Mouse (Mus musculus): ENCODE data around the gene Heatr3. TPM values are rescaled to one million over a fixed set of nuclear protein-coding genes. Genes with fewer than 3 reads are reported as not detected.

Gene Heatr3
- polyA plus RNA-seq, 1 experiment from 2014 or later, result 33.4 TPM

GRCm38 (mm10) chr8:88130754-88131317 is 6.8 kb upstream of the Heatr3 start:
- Histone ChIP-seq H3K27ac (no peak overlapping the region), H3K4me3 (replicated peaks) (no peak overlapping the region), H3K9me3 (replicated peaks) (no peaks in the 10 kb centered on the region), H3K27me3 (no peaks in the 10 kb centered on the region), H3K4me2 (no peak overlapping the region), H3K9ac (no peak overlapping the region), H3K36me3 (peaks cover 72% of the 10 kb centered on the region), H3K4me1 (replicated peaks) (no peaks in the 10 kb centered on the region)
- WGBS (ENCODE audit: insufficient replicate concordance), result 75% methylated on average over 7 of the region's 7 CpGs
- DNase-seq, result no peak
- ATAC-seq (ENCODE audit: low read depth), result no peak

GRCm38 (mm10) chr8:88139256-88139655 is 1.6 kb downstream of the Heatr3 start:
- ATAC-seq (ENCODE audit: low read depth) (no peak), DNase-seq (no peak)
- H3K9me3 ChIP-seq (replicated peaks), result no peaks in the 10 kb centered on the region
- peak overlapping the region; percentile 94; the same call in 1 of the 2 replicates for H3K4me2 ChIP-seq
- no peaks in the 10 kb centered on the region for H3K27me3 ChIP-seq
- H3K27ac ChIP-seq, result no peak overlapping the region
- H3K4me1 ChIP-seq (replicated peaks), result peaks cover 23% of the 10 kb centered on the region
- peak overlapping the region; percentile 10; the same call in 1 of the 2 replicates for H3K4me3 ChIP-seq (replicated peaks)
- H3K36me3 ChIP-seq, result peaks cover 57% of the 10 kb centered on the region
- WGBS (ENCODE audit: insufficient replicate concordance), result 66% methylated on average over 3 of the region's 3 CpGs
- no peak overlapping the region for H3K9ac ChIP-seq

GRCm38 (mm10) chr8:88141629-88142028 is 4.0 kb downstream of the Heatr3 start:
- H3K9ac ChIP-seq, result no peak overlapping the region
- no peaks in the 10 kb centered on the region for H3K27me3 ChIP-seq
- H3K9me3 ChIP-seq (replicated peaks), result no peaks in the 10 kb centered on the region
- H3K4me3 ChIP-seq (replicated peaks), result no peak overlapping the region
- peaks cover 58% of the 10 kb centered on the region for H3K36me3 ChIP-seq
- 80% methylated on average over 3 of the region's 3 CpGs for WGBS (ENCODE audit: insufficient replicate concordance)
- no peak overlapping the region for H3K27ac ChIP-seq
- no peak overlapping the region for H3K4me2 ChIP-seq
- H3K4me1 ChIP-seq (replicated peaks), result peaks cover 23% of the 10 kb centered on the region
- ATAC-seq (ENCODE audit: low read depth) (no peak), DNase-seq (no peak)

- H3K4me2 ChIP-seq, result no peak overlapping the region
- no peak for DNase-seq
- H3K27ac ChIP-seq, result no peak overlapping the region
- H3K36me3 ChIP-seq, result peaks cover 77% of the 10 kb centered on the region
- WGBS (ENCODE audit: insufficient replicate concordance), result 61% methylated on average over 5 of the region's 5 CpGs
- H3K27me3 ChIP-seq, result no peaks in the 10 kb centered on the region
- peaks cover 10% of the 10 kb centered on the region for H3K4me1 ChIP-seq (replicated peaks)
- no peaks in the 10 kb centered on the region for H3K9me3 ChIP-seq (replicated peaks)
- H3K9ac ChIP-seq, result no peak overlapping the region
- no peak for ATAC-seq (ENCODE audit: low read depth)
- no peak overlapping the region for H3K4me3 ChIP-seq (replicated peaks)
Measured at GRCm38 (mm10) chr8:88144041-88144440, 6.4 kb downstream of the Heatr3 start.

GRCm38 (mm10) chr8:88150910-88151371 is 13.3 kb downstream of the Heatr3 start:
- ATAC-seq (ENCODE audit: low read depth), result no peak
- Histone ChIP-seq H3K27me3 (no peaks in the 10 kb centered on the region), H3K9me3 (replicated peaks) (no peaks in the 10 kb centered on the region), H3K9ac (no peak overlapping the region), H3K4me2 (no peak overlapping the region), H3K4me1 (replicated peaks) (no peaks in the 10 kb centered on the region), H3K36me3 (peaks cover 85% of the 10 kb centered on the region), H3K27ac (no peak overlapping the region), H3K4me3 (replicated peaks) (no peak overlapping the region)
- DNase-seq, result no peak
- WGBS (ENCODE audit: insufficient replicate concordance), result 83% methylated on average over 6 of the region's 6 CpGs

GRCm38 (mm10) chr8:88160237-88160995 is 22.8 kb downstream of the Heatr3 start:
- Histone ChIP-seq H3K27me3 (no peaks in the 10 kb centered on the region), H3K4me1 (replicated peaks) (no peaks in the 10 kb centered on the region), H3K4me2 (no peak overlapping the region), H3K9me3 (replicated peaks) (no peaks in the 10 kb centered on the region), H3K4me3 (replicated peaks) (no peak overlapping the region), H3K9ac (no peak overlapping the region), H3K36me3 (peaks cover 89% of the 10 kb centered on the region), H3K27ac (no peak overlapping the region)
- 80% methylated on average over 10 of the region's 10 CpGs for WGBS (ENCODE audit: insufficient replicate concordance)
- DNase-seq (no peak), ATAC-seq (ENCODE audit: low read depth) (no peak)

- no peaks in the 10 kb centered on the region for H3K9me3 ChIP-seq (replicated peaks)
- no peak overlapping the region for H3K4me2 ChIP-seq
- H3K9ac ChIP-seq, result no peak overlapping the region
- no peak overlapping the region for H3K4me3 ChIP-seq (replicated peaks)
- DNase-seq (peak; percentile 62), ATAC-seq (ENCODE audit: low read depth) (peak; percentile 74)
- peaks cover 88% of the 10 kb centered on the region for H3K36me3 ChIP-seq
- no peaks in the 10 kb centered on the region for H3K27me3 ChIP-seq
- 59% methylated on average over 5 of the region's 5 CpGs for WGBS (ENCODE audit: insufficient replicate concordance)
- H3K27ac ChIP-seq, result no peak overlapping the region
- no peaks in the 10 kb centered on the region for H3K4me1 ChIP-seq (replicated peaks)
Measured at GRCm38 (mm10) chr8:88161439-88161838, 23.8 kb downstream of the Heatr3 start.

GRCm38 (mm10) chr8:88175264-88175663 is 37.6 kb downstream of the Heatr3 start:
- WGBS (ENCODE audit: insufficient replicate concordance), result 59% methylated on average over 7 of the region's 7 CpGs
- DNase-seq, result no peak
- no peaks in the 10 kb centered on the region for H3K27me3 ChIP-seq
- H3K4me1 ChIP-seq (replicated peaks), result peaks cover 6% of the 10 kb centered on the region
- H3K9ac ChIP-seq, result no peak overlapping the region
- H3K4me2 ChIP-seq, result no peak overlapping the region
- H3K27ac ChIP-seq, result no peak overlapping the region
- H3K9me3 ChIP-seq (replicated peaks), result no peaks in the 10 kb centered on the region
- no peak for ATAC-seq (ENCODE audit: low read depth)
- H3K4me3 ChIP-seq (replicated peaks), result no peak overlapping the region
- H3K36me3 ChIP-seq, result peaks cover 22% of the 10 kb centered on the region

GRCm38 (mm10) chr8:88177291-88177690 is 39.6 kb downstream of the Heatr3 start:
- no peaks in the 10 kb centered on the region for H3K9me3 ChIP-seq (replicated peaks)
- H3K4me1 ChIP-seq (replicated peaks), result peaks cover 6% of the 10 kb centered on the region
- ATAC-seq (ENCODE audit: low read depth), result no peak
- peaks cover 8% of the 10 kb centered on the region; the same call in 1 of the 2 replicates for H3K36me3 ChIP-seq
- no peak overlapping the region for H3K4me3 ChIP-seq (replicated peaks)
- 69% methylated on average over 8 of the region's 8 CpGs for WGBS (ENCODE audit: insufficient replicate concordance)
- H3K4me2 ChIP-seq, result no peak overlapping the region
- H3K27ac ChIP-seq, result no peak overlapping the region
- H3K9ac ChIP-seq, result no peak overlapping the region
- no peaks in the 10 kb centered on the region for H3K27me3 ChIP-seq
- DNase-seq, result no peak

GRCm38 (mm10) chr8:88183121-88183520 is 45.5 kb downstream of the Heatr3 start:
- H3K9ac ChIP-seq, result no peak overlapping the region
- no peak for DNase-seq
- no peak overlapping the region for H3K27ac ChIP-seq
- no peaks in the 10 kb centered on the region for H3K4me1 ChIP-seq (replicated peaks)
- WGBS (ENCODE audit: insufficient replicate concordance), result 53% methylated on average over 2 of the region's 2 CpGs
- no peak overlapping the region for H3K4me3 ChIP-seq (replicated peaks)
- ATAC-seq (ENCODE audit: low read depth), result no peak
- no peaks in the 10 kb centered on the region for H3K9me3 ChIP-seq (replicated peaks)
- H3K4me2 ChIP-seq, result no peak overlapping the region
- no peaks in the 10 kb centered on the region for H3K36me3 ChIP-seq
- no peaks in the 10 kb centered on the region for H3K27me3 ChIP-seq

- Histone ChIP-seq H3K36me3 (no peaks in the 10 kb centered on the region), H3K9me3 (replicated peaks) (no peaks in the 10 kb centered on the region), H3K4me1 (replicated peaks) (no peaks in the 10 kb centered on the region), H3K4me3 (replicated peaks) (no peak overlapping the region), H3K9ac (no peak overlapping the region), H3K4me2 (no peak overlapping the region), H3K27me3 (no peaks in the 10 kb centered on the region), H3K27ac (no peak overlapping the region)
- ATAC-seq (ENCODE audit: low read depth) (no peak), DNase-seq (no peak)
- WGBS (ENCODE audit: insufficient replicate concordance), result 75% methylated on average over 1 of the region's 1 CpGs
Measured at GRCm38 (mm10) chr8:88184914-88185313, 47.3 kb downstream of the Heatr3 start.

- 66% methylated on average over 6 of the region's 6 CpGs for WGBS (ENCODE audit: insufficient replicate concordance)
- ATAC-seq (ENCODE audit: low read depth), result no peak
- no peaks in the 10 kb centered on the region for H3K4me1 ChIP-seq (replicated peaks)
- no peaks in the 10 kb centered on the region for H3K9me3 ChIP-seq (replicated peaks)
- H3K27ac ChIP-seq, result no peak overlapping the region
- DNase-seq, result no peak
- H3K36me3 ChIP-seq, result no peaks in the 10 kb centered on the region
- no peak overlapping the region for H3K9ac ChIP-seq
- no peaks in the 10 kb centered on the region for H3K27me3 ChIP-seq
- H3K4me2 ChIP-seq, result no peak overlapping the region
- no peak overlapping the region for H3K4me3 ChIP-seq (replicated peaks)
Measured at GRCm38 (mm10) chr8:88185716-88186115, 48.1 kb downstream of the Heatr3 start.
